Mouse (Mus musculus) C2C12 (cell line): ENCODE measurements around the gene Fgd3.

Source experiments
- CTCF ChIP-seq: IDR thresholded peaks from one replicate; pipeline ENCODE4 v1.5.1; 2011; ENCODE audit not compliant: control insufficient read depth, insufficient read depth, insufficient read length
- FOSL1 ChIP-seq: IDR thresholded peaks from one replicate; pipeline ENCODE4 v1.8.0; 2011; ENCODE audit warnings: mild to moderate bottlenecking, low read length; ENCODE audit not compliant: poor library complexity, insufficient read depth, severe bottlenecking
- MAX ChIP-seq: IDR thresholded peaks from one replicate; pipeline ENCODE4 v1.6.1; 2011; ENCODE audit warnings: mild to moderate bottlenecking, control low read depth
- MYOD1 ChIP-seq: IDR thresholded peaks from one replicate; pipeline ENCODE4 v1.6.1; 2011; ENCODE audit warnings: low read depth; ENCODE audit not compliant: control insufficient read depth, insufficient read length
- MYOG ChIP-seq: IDR thresholded peaks from one replicate; pipeline ENCODE4 v1.6.1; 2011; ENCODE audit not compliant: control insufficient read depth, insufficient read length; ENCODE audit errors: extremely low read depth
- USF1 ChIP-seq: IDR thresholded peaks from one replicate; pipeline ENCODE4 v1.6.1; 2011; ENCODE audit warnings: low read depth, mild to moderate bottlenecking, control low read depth, moderate library complexity

DNA sequence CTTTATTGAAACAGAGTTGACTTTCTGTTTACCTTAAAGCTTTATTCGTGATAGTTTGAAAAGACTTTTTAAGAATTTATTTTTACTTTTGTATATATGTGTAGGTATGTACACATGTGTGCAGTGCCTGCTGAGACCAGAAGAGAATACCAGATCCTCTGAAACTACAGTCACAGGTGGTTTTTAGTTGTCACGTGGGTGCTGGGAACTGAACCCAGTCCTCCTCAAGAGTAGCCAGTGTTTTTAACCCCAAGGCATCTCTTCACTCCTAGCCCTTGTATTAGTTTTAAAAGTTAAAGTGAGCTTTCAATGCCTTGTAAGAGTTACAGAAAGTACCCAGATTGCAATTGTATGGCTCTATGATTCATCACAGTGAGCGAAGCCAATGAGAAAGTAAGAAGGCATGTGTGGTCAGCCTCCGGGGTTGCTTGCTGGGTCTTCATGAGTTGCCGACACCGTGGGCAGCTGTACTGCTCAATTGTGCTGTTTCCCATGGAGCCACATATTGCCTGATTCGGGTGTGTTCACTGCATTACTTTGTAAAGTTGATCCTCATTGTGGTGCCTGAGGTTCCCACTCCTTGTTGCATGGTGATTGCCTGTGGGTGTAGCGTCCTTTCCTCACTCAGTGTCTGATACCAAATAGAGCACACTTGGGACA lies 37.4 kb upstream of the Fgd3 start:
- TF ChIP-seq CTCF, result no peak
- peak; percentile 54 for TF ChIP-seq USF1
- peak; percentile 44 for TF ChIP-seq MYOD1
- no peak for TF ChIP-seq MYOG
- no peak for TF ChIP-seq FOSL1
- TF ChIP-seq MAX, result no peak
